Mouse (Mus musculus) cerebellum, postnatal 14 days (tissue): ENCODE data around the gene Bcar3.
A peak's percentile ranks its signal among the peaks of the same experiment; 100 is the strongest.
"Not testable (repeated sequence)": the region's sequence is repeated elsewhere in the genome, so short reads cannot be mapped to it uniquely, and the experiment has no call there.

ENCODE experiments used
- DNase-seq, 2 experiments: peaks; one replicate each; pipeline ENCODE4 v3.0.0; 2021; ENCODE audit warnings: mixed read lengths in 2 of 2

Gene Bcar3

GRCm38 (mm10) chr3:122389972-122390371 is 96.0 kb downstream of the Bcar3 start:
- no peak for DNase-seq

DNA sequence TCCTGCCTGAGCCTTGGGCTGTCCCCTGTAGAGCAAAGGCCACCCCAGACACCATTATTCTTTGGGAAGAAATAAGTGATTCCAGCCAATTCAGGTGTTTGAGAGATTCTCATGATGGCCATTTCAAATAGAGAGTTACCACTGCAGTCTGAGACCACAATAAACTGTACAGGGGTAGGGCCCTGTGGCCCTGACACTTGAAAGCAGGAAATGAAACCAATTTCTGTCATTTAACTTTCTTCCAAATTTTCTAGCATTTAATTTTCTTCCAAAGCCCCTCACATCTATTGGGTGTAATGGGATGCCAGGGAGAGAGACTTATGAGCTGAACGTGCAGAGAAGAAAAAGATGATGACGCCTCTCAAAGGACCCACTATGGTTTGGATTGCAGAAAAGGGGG is 97.2 kb downstream of the Bcar3 start:
- DNase-seq: no peak

GRCm38 (mm10) chr3:122391816-122392215 is 97.9 kb downstream of the Bcar3 start:
- no peak for DNase-seq

- not testable (repeated sequence) for DNase-seq
These were observed 99.5 kb downstream of the Bcar3 start for GRCm38 (mm10) chr3:122393411-122393810.

- DNase-seq: no peak
These were observed 100.0 kb downstream of the Bcar3 start for GRCm38 (mm10) chr3:122393836-122394374.

- DNase-seq: no peak
These were observed 103.0 kb downstream of the Bcar3 start for GRCm38 (mm10) chr3:122396957-122397356.

DNA sequence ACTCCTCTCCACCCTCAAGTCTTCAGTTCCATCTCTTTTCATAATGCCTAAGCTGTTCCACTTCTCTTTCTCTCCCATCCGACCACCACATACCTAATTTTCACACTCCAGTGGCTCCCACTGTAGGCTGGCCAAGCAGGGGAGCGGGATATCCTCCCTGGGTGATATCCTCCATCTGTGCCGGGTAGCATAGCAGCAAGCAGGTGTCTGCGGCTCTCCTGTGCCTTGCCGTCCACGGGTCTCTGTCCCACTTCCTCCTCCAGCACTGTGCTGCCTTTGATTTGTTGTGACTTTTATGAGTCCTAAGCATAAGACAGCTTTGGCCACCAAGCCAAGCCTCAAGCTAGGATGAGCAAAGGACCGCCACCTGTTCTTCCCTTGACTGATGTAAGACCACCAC is 103.5 kb downstream of the Bcar3 start:
- DNase-seq: no peak

GRCm38 (mm10) chr3:122401011-122401410 is 107.1 kb downstream of the Bcar3 start:
- DNase-seq: no peak

DNA sequence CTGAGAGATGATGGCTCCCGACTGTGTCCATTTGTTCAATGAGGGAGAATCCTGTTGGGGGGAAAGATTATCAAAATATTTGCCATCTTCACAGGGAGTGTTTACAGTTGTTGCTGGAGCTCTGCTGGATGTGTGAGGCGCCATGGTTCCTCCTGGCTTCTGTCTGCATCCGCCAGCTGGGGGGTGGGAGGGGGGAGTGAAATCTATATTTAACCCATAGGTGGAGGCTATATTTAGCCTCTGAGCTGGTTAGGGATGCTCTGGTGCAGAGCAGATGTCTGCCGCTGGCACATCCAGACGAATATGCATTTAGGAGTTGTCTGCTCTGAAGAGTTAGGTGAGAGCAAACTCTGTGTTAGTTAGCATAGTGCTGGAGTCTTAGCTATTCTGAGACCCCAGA is 108.2 kb downstream of the Bcar3 start:
- DNase-seq: no peak

DNA sequence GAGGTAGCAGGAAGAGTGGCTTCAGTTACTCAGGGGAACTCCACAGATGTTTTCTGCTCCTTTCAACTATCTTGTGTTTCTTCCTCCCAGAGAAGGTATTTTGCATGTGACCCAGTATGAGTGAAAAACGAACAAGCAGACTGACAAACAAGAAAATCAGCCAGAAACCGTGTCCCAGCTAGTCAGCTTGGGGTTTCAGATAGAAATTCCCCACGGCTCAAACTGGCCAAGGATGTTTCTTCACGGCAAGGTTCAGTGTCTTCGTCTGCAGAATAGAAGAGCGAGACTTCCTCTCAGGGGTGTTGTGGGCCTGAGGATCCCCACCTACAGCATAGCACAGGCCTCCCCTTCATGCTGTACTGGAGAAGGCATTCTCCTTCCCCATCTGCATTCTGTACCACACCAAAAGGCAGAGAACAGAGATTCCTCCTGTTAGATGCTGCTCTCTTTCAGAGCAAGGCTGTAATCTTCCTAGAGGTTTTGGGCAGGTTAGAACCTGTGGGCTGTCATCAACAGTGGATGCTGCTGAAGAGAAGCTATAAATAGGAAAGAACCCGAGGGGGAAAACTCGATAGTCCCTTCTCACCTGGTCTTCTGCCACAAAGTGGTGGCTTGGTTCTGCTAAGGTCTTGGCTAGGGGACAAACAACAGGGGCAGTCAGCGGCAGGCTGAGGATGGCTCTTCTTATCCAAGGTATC is 110.1 kb downstream of the Bcar3 start:
- no peak for DNase-seq

DNA sequence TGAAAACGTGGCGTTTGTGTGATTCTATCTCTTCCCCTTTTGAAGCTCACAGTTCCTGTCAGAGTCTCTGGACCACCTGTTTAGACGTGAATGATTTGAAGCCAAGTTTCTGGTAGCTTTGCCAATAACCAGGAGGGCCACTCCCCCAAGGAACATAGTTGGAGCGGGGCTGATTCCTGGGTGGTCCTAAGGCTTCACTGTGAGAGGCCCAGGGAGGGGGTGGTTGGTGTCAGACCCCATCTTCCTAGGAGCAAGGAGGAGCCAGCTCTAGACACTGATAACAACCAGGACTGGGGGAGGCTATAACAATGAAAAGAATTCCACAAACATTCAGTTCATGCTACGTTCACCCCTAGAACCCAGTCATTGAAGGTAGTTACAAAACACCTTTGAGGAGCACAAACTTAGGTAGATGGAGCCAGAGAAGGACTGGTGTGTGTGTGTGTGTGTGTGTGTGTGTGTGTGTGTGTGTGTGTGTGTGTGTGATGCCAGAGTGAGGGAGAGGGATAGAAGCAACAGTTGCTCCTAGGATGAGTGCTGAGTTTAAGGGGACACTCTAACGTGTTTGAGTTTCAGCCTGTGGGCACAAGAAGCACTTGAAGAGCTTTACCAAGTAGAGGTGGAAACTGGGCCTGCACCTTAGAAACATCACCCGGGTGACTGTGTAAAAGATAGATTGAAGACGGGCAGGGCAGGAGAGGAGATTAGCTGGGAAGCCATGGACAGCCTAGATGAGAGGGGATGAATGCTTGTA is 111.4 kb downstream of the Bcar3 start:
- no peak for DNase-seq

- no peak for DNase-seq
These were observed 112.5 kb downstream of the Bcar3 start for GRCm38 (mm10) chr3:122406416-122406815.

GRCm38 (mm10) chr3:122407757-122408156 is 113.8 kb downstream of the Bcar3 start:
- no peak for DNase-seq

- no peak for DNase-seq
These were observed 114.9 kb downstream of the Bcar3 start for GRCm38 (mm10) chr3:122408798-122409311.

GRCm38 (mm10) chr3:122411590-122411989 is 117.7 kb downstream of the Bcar3 start:
- DNase-seq: no peak

- peak; percentile 16 to 32 for DNase-seq
These were observed 120.0 kb downstream of the Bcar3 start for GRCm38 (mm10) chr3:122413729-122414561.

DNA sequence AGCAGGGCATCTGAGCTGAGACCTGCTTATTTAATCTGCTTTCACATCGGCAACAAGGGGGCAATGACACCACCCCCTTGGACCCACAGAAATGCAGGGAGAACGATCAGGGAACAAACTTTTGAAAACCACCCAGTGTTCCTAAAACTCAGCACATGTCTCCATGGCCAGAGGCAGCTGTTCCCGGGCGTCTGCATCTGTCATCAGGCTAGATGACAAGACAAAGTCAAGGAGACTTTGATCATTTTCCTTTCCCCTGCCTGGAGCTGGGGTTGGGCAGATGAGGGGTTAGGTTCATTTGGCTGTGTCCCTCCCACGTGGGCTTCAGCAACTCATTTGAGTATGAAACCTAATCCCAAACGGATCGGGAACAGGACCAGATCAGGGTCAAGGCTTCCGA is 120.9 kb downstream of the Bcar3 start:
- no peak for DNase-seq

DNA sequence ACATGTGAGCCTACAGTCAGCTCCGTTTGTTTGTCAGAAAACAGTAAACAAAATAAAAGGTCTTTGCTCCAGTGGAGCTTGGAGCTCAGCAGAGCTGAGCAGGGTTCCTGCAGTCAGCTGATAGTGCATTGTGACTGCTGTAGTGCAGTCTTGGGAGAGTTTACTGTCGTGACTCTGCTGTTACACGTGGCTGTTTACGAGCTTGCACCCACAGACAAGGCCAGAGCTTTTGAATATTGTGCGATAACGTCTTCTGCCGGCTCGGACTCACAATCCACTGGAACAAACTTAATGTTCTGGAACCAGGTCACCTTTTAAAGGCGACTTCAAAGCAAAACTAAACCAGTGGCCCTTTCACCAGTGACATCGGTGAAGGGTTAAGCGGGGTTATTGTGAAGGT is 123.5 kb downstream of the Bcar3 start:
- no peak for DNase-seq

DNA sequence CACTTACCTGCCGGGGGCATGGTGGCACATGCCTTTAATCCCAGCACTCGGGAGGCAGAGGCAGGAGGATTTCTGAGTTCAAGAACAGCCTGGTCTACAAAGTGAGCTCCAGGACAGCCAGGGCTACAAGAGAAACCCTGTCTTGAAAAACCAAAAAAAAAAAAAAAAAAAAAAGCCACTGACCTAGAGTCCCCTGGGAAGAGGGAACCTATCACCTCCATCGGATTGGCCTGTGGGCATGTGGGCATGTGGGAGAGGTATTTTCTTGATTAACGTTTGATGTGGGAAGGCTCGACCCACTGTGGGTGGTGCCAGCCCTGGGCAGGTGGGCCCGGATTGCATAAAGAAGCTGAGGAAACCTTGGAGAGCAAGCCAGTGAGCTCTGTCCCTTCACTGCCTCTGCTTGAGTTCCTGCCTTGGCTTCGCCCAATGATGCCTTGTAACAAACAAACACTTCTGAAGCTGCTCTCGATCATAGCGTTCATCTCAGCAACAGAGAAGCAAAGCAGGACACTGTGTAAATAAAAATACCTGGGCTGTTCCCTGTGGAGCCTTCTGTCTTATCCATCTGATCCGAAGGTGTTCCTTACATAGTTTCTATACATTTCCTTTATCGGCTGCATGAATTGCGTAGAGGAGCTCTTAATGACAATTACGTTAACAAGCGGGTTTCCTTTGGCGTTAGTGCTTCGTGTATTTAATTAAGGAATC is 124.8 kb downstream of the Bcar3 start:
- DNase-seq: no peak

GRCm38 (mm10) chr3:122419610-122420409 is 125.9 kb downstream of the Bcar3 start:
- DNase-seq: peak; percentile 69 to 71

DNA sequence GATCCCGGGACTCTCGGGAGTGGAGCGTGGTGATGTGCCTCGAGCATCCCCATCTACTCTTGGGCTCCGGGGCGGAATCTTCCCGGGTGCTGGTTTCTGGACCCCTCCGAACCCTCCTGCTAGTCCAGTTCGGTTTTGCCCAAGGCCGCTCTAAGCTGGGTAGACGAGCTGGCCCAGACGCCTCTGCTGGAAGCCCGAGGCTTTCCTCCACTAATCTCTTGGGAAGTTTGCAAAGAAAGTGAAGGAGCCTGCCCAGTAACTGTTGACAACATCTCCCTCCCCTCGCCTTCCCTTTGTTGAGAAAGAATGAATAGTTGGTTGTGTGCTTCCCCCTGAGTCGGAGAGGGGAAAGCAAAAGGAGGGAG is 126.5 kb downstream of the Bcar3 start:
- peak; percentile 23 to 33 for DNase-seq
